Mouse (Mus musculus): Measurements from ENCODE around the gene Olfr1202.

Gene Olfr1202

DNA sequence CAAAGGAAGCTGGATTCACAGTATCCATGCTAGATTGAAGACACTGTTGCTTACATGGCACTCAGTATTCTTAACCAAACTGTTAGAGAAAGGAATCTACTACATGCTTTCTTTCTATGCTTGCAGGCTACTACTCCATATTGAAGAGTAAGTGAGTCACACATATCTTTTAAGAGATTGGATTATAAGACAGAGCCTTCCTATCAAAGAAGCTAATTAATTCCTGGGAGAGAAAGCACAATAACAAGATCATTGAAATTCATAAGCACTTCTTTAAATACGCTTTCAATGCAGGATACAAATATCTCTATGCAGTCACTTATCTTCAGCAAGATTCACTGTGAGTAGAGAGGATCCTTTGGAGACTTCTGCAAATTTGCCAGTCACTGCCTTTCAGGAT, at the start of gene Olfr1202:
Gene Olfr1202, plus strand, starts transcription at position 301 of the 400 bp plus-strand sequence.
- no peak for DNase-seq (ENCODE audit: low spot score)

DNA sequence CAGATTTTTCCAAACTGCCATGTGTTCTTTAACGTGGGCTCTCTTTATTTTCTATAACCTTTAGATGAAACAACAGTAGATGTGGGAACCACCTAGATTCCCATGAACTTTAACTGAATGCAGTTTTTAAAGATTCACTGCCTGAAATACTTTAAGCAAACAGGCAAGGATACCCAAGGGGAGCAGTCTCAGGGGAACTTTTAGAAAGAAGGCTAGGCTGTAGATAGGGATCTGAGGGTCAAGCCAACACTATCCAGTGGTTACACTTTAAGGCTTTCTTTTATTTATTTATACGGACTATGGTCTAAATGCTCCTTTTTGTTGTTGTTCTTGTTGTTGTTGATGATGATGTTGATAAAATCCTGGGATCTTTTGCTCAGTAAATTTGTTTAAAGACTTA, 43.9 kb upstream of the Olfr1202 start, which contains the start of gene Olfr1200:
Gene Olfr1200, minus strand, starts transcription at position 101 of the 400 bp plus-strand sequence.
- no peak for DNase-seq (ENCODE audit: low spot score)

DNA sequence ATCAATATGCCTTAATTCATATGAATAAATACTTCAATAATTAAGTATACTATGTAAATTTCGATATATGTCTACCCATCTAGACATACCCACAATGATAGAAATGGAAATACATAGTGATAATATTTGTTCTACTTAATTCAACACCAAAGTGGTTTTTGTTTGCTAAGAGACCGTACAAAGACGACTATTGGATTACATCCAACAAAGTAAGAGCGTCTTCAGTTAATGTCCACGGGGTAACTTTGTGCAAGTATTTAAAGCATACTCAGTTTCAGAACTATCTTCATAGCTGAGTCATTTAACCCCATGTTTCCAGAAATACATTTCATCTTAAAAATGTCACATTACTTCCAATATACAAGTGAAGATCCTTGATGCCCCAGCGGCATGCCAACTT, 21.6 kb upstream of the Olfr1202 start, which contains the start of gene Olfr1201:
Gene Olfr1201, plus strand, starts transcription at position 301 of the 400 bp plus-strand sequence.
- DNase-seq (ENCODE audit: low spot score) = no peak

DNA sequence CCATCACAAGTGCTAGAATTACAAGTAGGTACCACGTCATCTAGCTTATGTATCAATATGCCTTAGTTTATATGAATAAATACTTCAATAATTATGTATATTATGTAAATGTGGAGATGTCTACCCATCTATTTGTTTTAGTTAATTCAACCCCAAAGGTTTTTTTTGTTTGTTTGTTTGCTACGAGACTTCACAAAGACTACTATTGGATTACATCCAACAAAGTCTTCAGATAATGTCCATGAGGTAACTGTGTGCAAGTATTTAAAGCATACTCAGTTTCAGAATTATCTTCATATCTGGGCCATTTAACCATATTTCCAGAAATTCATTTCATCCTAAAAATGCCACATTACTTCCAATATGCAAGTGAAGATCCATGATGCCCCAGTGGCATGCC, 15.1 kb downstream of the Olfr1202 start, which contains the start of gene Olfr1205:
Gene Olfr1205, plus strand, starts transcription at position 301 of the 400 bp plus-strand sequence.
- no peak for DNase-seq (ENCODE audit: low spot score)

DNA sequence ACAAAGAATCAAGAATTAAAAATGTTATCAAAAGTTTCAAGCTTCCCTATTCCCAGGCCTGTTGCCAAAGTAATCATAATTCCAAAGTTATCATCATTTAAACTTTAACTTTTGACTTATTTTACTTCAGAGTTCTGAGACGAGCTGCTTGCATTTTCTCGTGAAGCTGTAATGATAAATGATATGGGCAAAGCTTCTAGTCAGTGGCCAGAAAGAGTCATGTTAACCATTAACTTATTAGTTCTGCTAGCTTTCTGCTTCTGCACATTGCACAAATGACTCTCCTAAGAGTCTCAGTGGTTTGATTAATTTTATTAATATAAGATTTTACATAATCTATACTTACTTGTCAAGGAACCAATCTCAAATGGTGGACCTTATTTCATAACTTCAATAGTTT, 24.2 kb downstream of the Olfr1202 start:
- DNase-seq (ENCODE audit: low spot score) = no peak

DNA sequence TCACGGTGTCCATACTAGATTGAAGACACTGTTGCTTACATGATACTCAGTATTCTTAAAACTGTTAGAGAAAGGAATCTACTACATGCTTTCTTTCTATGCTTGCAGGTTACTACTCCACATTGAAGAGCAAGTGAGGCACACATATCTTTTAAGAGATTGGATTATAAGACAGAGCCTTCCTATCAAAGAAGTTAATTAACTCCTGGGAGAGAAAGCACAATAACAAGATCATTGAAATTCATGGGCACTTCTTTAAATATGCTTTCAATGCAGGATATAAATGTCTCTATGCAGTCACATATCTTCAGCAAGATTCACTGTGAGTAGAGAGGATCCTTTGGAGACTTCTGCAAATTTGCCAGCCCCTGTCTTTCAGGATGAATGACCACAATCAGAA, 34.7 kb downstream of the Olfr1202 start, which contains the start of gene Olfr1204:
Gene Olfr1204, plus strand, starts transcription at position 301 of the 400 bp plus-strand sequence.
- no peak for DNase-seq (ENCODE audit: low spot score)

DNA sequence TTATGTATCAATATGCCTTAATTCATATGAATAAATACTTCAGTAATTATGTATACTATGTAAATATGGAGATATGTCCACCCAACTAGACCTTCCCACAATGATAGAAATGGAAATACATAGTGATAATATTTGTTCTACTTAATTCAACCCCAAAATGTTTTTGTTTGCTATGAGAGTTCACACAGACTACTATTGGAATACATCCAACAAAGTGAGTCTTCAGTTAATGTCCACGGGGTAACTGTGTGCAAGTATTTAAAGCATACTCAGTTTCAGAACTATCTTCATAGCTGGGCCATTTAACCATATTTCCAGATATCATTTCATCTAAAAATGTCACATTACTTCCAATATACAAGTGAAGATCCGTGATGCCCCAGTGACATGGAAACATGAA, 48.6 kb downstream of the Olfr1202 start, which contains the start of gene Olfr1206:
Gene Olfr1206, plus strand, starts transcription at position 301 of the 400 bp plus-strand sequence.
- DNase-seq (ENCODE audit: low spot score) = no peak

Measured in T-cell, adult 2 months (primary cell).